Mouse (Mus musculus) cortical plate, adult 2 months (tissue): ENCODE measurements around the gene Map7d1.

Experiments used
- CTCF ChIP-seq: fragments of 200-500 bp; IDR thresholded peaks from 2 replicates; pipeline ENCODE4 v1.5.1; 2011; ENCODE audit warnings: mild to moderate bottlenecking, control low read depth, low read length; ENCODE audit not compliant: insufficient read depth; ENCODE audit errors: extremely low read depth
- POLR2A ChIP-seq: fragments of 200-500 bp; IDR thresholded peaks from 2 replicates; pipeline ENCODE4 v1.6.1; 2011; ENCODE audit warnings: mild to moderate bottlenecking, low read length, control low read depth; ENCODE audit not compliant: insufficient read depth; ENCODE audit errors: extremely low read depth

DNA sequence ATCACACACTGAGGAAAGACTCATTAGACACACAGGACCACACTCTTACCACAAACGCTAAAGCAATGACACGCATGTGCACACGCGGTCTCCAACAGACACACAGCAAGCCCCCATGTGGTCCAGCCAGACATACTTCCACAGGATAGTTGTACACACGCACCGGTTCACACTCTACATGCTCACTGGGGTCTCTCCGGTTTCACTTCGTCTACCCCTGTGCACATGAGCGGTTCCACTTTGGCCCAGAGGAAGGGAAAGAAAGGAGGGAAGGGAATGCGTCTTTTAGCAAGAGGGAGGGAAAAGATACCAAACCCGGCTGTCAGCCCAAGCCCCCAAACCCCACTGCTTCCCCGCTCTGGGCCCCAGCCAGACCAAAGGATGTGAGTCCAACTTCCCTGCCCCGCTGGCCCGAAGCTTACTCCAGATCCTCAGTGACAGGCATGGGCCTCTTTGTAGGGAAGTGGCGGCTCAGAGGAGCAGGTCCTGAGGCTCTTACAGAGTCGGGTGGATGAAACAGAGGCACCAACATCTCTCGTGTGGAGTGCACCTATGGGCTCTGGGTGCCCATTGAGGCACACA, 32.0 kb upstream of the Map7d1 start:
- TF ChIP-seq CTCF, result no peak
- TF ChIP-seq POLR2A, result no peak
